Mouse (Mus musculus): ENCODE data around the gene Neurl2.

The Neurl2 gene

DNA sequence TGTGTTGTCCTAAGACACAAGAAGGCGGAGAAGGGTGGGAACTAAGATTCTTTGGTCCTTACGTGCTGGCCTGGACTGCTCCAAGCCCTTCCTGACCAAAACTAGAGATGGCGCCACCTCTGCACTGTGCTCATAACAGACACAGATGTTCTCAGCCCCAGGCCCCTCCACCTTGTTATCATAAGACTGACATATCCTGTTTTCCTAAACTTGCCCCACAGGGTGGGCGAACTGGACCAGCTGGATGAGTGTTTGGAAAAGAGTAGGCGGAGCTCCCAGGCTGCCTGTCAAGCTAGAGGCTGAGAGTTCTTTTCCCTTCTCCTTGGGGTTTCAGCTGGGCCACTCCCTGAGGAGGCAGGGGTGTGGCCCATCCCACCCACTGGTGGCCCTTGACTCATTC is 15.6 kb downstream of the Neurl2 start:
- DNase-seq (ENCODE audit: low read depth, low spot score): peak; percentile 82

DNA sequence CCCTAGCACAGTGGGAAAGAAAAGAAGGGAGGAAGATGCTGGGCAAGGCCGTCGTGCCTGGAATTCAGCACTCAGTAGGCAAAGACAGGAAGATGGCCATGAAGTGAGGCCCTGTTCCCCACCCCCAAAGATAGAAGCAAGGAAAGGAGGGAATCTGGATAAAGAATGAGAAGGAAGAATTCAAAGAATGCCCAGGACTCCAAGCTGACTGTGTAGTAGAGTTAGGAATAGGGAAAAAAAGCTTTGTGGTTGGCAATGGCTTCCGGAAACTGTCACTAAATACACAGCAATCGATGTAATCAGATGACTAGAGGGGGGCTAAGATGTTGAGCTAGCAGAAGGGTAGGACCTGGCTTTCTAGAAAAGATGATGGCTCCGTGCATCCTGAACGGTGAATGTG is 16.1 kb downstream of the Neurl2 start:
- DNase-seq (ENCODE audit: low read depth, low spot score): peak; percentile 87

DNA sequence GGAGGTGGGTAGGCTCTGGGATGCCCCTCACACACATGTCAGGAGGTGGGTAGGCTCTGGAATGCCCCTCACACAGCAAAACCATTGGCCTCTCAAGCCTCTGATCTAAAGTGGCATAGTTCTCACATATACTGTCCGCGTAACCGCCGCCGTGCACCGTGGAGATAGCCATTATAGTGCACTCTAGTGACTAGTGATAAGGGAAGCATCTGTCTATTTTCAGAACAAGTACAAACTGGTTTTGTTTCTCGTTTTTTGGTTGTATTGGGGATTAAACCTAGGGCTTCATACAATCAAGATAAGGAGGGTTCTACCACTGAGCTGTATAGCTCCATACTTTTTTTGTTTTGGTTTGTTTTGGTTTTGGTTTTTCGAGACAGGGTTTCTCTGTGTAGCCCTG is 17.4 kb downstream of the Neurl2 start:
- no peak for DNase-seq (ENCODE audit: low read depth, low spot score)

DNA sequence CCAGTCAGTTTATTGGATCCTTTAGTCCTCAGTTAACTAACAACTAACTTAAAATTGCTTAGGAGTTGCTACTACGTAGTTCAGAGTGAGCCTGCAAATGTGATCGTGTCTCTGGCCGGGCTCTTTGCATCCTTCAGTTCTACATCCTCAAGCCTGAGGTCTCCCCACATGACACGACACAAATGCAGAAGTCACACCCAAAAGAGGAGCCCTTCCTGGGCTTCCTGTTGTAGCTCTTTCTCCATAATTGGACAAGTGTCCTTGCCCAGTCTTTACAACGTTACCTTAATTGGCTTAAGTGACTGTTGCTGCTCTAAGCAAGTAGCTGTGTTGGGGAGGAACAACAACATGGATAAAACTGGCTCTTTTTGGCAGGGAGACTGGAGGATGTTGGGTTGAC is 17.9 kb downstream of the Neurl2 start:
- DNase-seq (ENCODE audit: low read depth, low spot score): no peak

DNA sequence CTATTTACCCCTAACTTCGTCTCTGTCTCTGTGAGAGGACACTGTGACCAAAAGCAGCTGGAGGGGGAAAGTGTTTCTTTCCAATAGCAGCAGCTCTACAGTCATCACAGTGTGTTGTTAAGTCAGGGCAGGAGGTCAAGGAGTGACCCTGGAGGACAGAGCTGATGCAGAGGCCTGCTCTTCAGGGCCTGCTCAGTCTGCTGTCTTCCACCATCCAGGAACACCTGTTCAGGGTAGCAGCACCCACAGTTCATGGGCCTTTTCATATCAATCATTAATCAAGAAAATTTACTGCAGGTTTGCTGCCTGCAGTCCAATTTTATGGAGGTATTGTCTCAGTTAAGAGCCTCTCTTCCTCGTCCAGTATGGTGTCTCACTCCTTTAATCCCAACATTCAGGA is 19.7 kb downstream of the Neurl2 start:
- DNase-seq (ENCODE audit: low read depth, low spot score): no peak

DNA sequence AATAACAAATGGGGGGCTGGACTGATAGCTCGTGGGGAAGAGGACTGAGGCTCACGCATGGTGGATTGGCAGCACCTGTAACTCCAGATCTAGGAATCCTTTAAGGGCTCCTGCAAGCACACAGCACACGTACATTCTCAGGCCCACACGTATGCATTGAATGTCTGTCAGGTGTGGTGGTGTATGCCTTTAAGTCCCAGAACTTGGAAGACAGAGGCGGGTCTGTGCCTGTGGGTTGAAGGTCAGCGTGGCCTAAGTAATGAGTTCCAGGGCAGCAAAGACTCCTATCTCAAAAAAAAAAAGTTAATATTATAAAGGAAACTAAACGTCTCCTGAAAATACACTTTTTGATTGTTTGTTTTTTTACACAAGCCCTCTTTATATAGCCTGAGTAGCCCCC is 26.6 kb downstream of the Neurl2 start:
- DNase-seq (ENCODE audit: low read depth, low spot score): no peak

DNA sequence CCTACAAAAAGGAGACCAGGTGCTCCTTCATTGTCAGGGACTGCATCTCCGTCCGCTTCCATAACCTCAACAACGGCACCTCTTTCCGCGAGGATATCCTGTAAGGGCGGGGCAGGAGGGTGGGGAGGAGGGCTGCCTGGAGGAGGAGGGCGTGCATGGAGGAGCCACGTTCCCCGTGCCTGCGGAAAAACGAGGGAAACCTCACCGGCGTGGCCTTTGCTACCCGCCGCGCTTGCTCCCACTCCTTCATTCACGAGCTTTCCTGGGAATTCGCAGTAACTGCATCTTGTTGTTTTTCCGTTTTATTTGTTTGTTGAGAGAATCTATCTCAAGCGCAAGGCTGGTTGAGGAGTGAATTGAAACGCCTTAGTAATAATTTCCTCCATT is 27.9 kb downstream of the Neurl2 start:
- no peak for DNase-seq (ENCODE audit: low read depth, low spot score)

DNA sequence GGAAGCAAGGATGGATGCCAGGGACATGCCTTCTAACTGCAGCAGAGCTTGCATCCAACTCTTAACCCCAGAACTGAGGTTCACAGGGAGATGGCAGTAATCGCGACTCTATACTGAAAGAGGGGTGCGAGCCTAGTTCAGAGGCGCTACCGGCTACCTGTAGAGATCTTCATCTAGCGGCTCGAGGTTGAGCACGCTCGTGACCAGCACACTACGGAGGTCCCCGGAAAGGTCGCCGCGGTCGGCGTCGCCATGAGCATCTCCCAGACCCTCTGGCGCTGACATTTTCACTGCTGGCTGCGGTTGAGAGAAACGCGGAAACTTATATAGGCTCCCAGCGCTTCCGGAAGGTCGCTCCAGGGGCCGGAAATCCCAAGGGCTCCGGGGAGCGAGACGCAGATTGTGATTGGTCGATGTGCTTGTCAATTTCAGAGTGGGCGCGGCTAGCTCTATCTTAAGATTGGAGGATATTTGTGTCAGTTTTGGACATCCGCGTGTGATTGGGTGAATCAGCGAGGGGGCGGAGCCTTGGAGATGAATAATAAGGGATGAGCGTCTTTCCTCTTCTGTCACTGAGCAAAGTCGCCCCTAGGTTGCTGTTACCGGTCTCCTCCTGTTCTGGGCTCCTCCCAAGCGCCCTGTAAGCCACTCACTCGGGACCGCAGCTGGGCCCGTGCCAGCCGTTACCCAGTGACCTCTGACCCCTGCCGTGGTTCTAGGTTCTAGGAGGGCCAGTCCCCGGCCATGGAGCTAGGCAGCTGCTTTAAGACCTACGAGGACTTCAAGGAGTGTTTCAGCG is 28.5 kb downstream of the Neurl2 start, which contains the start of the genes Acot8 and Zswim3:
Acot8 (minus strand) TSS at position 350 of the 799 bp plus-strand sequence.
Zswim3 (plus strand) TSS at position 566 of the 799 bp plus-strand sequence.
- DNase-seq (ENCODE audit: low read depth, low spot score): peak; percentile 100

DNA sequence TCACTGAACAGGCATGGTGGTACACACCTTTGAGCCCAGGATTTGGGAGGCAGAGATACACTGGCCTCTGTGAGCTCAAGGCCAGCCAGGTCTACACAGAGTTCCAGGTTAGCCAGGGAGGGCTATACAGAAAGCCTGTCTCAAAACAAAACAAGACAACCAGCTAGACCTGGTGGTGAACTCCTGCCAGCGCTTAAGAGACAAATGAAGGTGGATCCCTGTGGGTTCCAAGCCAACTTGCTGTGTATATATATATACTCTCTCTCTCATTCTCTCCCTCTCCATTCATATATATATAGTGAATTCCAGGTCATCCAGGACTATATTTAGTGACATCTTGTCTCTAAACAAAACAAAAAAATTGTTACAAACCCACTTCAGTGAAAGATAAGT is 29.3 kb downstream of the Neurl2 start:
- no peak for DNase-seq (ENCODE audit: low read depth, low spot score)

DNA sequence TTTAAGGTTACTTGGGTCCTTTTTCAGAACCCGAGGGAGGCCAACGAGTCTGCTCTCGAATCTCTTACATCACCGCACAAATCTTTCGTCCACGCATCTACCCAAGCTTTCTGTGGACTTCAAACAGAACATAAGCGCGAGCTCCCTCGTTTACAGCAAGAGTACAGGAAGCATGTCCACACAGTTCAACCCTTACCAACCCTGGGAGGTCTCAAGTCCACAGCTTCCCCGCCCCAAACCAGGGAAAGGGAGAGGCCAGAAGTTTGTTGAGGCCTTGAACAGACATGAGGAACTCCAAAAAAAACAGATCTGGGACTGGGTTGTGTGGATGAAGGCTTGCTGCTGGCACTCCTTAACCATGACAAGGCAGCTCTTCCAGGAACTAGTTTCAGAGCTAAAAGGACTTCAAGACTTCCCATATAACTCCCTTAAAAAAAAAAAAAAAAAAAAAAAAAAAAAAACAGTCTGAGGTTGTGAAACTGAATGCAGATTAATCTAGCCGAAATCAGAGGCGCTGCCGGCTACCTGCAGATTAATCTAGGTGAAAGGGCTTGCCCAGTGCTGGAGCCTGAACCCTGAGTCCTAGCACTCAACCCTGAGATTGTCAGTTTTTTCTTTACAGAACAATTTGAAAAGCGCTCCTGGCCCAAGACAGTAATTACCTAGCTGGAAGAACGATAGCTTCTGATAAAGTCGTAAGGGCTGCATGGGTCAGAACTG is 29.9 kb downstream of the Neurl2 start:
- DNase-seq (ENCODE audit: low read depth, low spot score): no peak

DNA sequence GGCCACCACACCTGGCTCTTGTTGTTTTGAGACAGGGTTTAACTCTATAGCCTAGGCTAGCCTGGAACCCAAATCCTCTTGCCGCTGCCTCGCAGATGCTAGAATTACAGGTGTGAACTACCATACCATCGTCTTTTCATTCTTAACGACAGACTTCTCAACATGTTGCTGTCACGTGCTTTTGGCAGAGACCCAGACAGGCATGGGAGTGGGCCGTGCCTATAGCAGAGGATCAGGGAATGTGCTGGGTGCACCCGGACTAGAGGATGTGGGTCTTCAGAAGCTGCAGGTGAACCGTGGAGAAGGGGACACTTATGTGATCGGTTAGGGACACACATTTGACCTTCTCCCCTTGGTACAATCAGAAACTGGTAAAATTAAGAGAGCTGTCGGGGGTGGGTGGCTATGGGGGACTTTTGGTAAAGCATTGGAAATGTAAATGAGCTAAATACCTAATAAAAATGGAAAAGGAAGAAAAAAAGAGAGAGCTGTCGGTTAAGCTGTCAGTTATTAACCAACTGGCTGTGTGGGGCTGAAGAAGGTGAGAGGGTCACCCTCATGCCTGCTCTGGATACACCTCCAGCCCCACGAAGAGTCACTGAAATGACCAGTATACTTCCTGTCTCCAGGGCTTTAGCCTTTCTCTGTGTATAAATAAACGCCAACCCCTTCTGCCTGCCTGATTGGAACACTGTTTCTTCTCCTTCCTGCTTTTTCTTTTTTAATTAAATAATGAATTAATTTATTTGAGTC is 32.8 kb downstream of the Neurl2 start:
- DNase-seq (ENCODE audit: low read depth, low spot score): no peak

DNA sequence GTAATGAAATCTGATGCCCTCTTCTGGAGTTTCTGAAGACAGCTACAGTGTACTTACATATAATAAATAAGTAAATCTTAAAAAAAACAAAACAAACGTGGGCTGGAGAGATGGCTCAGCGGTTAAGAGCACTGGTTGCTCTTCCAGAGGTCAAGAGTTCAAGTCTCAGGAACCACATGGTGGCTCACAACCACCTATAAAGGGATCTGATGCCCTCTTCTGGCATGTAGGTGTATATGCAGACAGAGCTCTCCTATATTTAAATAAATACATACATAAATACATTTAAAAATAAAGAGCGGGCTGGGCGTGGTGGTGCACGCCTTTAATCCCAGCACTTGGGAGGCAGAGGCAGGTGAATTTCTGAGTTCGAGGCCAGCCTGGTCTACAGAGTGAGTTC is 34.7 kb downstream of the Neurl2 start:
- DNase-seq (ENCODE audit: low read depth, low spot score): peak; percentile 86

DNA sequence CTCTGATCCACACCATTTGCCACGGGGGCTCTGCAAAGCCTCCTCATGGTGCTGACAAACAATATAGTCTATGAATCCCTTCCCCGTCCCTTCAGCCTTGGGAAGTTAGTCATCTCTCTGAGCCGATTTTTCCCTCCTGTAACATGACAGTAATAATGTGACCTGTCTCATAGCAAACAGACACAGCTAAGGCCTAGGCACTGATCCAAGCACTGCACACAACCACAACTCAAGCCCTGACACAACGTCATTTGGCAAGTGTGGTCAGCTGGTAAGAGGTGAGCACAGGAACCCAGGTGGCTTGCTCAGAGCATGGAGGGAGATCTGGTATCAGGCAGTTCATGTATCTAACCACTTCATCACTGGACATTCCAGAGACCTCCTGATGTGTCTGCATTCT is 37.4 kb downstream of the Neurl2 start:
- DNase-seq (ENCODE audit: low read depth, low spot score): no peak

DNA sequence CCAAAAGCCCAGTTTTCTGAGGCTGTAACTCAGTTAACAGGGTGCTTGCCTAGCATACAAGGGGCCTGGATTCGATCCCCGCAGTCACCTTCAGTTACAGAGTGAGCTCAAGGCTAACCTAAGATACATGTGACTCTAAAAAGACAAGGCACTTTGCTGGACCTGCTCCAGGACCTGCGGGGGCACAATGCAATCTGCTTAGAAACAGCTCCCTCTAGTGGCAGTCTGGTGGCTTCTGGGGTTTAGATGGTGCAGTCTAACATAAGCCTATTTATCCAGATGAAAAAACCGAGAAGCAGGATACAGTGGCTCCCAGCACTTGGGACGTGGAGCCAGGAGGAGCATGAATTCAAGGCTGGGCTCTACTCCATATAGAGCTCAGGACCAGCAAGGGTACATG is 39.0 kb downstream of the Neurl2 start:
- DNase-seq (ENCODE audit: low read depth, low spot score): peak; percentile 93

DNA sequence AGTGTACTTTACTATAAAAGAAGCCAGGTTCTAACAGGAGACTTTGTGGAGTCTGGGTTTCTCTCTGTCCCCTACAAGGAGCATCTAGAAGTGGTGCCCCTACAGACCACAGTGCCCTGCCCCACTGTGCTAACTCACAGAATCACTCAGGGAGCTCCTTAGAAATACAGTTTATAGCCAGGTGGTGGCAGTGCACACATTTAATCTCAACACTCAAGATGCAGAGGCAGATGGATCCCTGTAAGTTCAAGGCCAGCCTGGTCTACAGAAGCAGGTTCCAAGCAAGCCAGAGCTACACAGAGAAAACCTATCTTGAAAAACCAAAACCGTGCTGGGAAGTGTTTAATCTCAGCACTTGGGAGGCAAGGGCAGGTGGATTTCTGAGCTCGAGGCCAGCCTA is 39.5 kb downstream of the Neurl2 start:
- peak; percentile 66 for DNase-seq (ENCODE audit: low read depth, low spot score)

DNA sequence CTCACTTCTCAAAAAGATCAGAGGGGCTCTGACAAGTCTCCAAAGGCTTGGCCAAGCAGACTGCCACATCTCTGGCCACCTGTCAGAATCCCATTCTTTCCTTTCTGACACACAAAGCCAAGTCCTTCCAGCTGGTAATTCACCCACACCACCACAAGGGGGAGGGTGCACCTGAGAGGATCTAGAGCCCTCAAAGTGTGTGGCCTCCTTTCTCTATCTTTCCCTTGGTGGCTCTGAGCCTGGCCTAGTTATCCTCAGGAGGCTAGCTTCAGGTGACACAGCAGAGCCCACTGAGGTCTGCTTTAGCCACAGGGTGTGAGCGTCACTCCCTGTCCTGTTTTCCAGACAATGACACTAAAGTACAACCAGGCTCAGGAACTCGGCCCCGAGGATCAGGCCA is 40.0 kb downstream of the Neurl2 start:
- peak; percentile 89 for DNase-seq (ENCODE audit: low read depth, low spot score)

DNA sequence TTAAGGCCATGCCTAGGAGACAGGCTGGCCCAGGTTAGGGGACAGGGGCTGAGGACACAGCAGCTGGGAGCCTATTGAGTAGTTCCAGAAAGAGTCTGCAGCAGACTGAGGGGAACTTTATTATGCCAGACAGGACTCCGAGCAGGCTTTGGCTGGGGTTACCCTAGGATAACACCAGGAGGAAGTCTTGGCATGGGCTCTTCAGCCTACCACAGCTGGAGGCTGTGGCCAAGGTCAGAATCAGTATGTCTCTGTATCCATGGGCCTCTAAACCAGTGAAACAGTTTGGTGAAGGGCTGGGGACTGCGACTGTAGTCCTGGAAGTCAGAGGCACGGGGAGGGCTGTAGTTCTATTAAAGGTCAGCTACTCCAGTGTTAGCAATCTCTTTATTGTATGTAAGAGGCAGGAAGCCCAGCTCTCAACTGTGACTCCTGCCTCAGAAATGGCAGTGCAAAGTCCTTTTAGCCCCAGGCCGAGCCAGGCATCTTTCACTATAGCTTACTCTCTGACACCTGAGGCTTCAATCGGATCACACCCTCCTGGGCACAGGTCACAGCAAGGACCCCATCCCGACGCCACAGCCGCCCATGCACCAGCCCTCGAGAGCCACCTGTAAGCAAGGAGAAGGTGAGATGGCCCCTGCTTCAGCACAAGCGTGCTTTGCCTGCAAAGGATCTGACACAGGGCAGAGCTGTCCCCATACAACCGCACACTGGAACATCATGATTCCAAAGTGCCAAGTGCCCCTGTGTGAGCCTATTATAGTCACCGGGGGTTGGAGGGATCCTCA is 40.7 kb downstream of the Neurl2 start:
- DNase-seq (ENCODE audit: low read depth, low spot score): no peak

DNA sequence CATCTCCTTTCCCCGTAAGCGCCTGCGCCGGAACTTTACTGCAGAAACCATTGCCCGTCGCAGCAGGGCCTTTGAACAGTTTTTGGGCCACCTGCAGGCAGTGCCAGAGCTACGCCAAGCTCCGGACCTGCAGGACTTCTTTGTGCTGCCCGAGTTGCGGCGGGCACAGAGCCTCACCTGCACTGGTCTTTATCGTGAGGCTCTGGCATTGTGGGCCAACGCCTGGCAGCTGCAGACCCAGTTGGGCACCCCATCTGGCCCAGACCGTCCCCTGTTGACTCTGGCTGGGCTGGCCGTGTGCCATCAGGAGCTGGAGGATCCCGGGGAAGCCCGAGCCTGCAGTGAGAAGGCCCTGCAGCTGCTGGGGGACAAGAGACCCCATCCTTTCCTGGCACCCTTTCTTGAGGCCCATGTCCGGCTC is 41.4 kb downstream of the Neurl2 start:
- DNase-seq (ENCODE audit: low read depth, low spot score): no peak

DNA sequence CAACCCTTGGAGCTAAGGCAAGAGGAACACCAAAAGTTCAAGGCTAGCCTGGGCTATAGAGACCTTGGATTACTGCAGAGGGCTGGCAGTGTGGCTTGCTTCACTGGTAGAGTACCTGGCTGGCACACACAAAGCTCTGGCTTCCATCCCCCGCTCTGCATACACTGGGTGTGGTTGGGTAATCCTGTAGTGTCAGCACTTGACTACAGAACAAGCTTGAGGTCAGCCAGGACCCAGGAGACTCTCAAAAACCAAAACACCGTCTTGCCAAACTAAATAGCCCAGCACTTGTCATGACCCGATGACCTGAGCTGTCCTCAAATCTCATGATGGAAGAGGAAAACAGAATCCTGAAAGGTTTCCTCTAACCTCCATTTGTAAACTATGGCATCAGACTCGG is 42.8 kb downstream of the Neurl2 start:
- DNase-seq (ENCODE audit: low read depth, low spot score): no peak

DNA sequence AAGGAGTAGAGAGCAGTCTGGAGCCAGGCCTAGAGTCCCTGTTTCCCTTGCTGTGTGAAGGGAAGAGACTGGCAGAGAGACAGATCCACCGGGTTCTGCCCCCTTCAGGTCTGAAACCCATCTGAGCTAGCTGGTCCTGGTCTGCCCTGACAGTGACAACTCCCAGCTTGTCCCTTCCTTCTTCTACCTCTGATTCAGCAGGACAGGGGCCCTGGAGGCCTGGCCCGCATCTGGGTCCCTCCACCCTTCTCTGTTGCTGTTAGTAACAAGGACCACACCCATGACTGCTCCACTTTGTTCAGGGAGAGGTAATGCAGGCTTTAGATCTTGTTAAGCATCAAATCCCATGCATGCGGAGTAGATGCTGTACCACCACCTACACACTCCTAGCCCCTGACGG is 44.8 kb downstream of the Neurl2 start:
- peak; percentile 47 for DNase-seq (ENCODE audit: low read depth, low spot score)

DNA sequence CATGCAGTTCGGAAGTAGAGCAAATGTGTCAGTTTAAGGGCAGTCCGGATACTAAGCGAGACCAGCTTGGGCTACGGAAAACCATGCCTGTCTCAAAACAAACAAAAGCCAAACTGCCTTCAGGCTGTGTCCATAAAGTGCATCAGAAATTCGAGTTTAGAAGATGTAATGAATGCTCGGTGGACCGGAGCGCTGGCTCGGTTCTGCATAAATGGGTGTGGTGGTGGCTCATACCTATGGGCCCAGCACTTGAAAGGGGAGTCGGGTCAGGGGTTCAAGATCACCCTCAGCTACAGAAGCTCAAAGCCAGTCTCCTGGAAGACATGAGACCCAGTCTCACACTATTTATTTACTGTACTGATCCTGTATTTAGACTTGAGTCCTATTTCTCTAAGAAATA is 45.5 kb downstream of the Neurl2 start:
- DNase-seq (ENCODE audit: low read depth, low spot score): no peak

DNA sequence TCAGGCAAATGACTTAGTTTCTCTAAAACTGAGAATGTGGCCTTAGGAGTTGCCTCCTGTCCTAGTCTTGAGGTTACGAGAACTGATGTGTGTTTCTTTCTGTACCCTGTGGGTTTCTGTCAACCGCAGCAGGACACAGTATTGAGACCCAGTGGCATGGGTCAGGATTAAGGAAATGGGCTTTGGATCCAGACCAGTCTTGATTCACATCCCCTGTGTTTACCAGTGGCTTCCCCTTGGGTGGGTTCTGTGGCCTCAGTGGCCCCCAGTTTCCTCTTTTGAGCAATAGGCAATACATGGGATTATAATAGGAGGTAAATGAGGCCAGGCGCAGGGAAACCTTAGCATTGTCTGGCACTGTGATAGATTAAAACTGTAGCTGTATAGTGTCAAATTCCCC is 46.2 kb downstream of the Neurl2 start:
- no peak for DNase-seq (ENCODE audit: low read depth, low spot score)

All from R1 (cell line).